Mouse (Mus musculus) cortical plate, adult 2 months (tissue): ENCODE measurements at regions not wholly inside any gene's neighbourhood (a gene's known extent, or its start where the extent isn't known, plus 50 kb on each side); places are given as distances from the start of the nearest gene placed in this dataset.

ENCODE experiments used
- CTCF ChIP-seq: fragments of 200-500 bp; IDR thresholded peaks from 2 replicates; pipeline ENCODE4 v1.5.1; 2011; ENCODE audit warnings: mild to moderate bottlenecking, control low read depth, low read length; ENCODE audit not compliant: insufficient read depth; ENCODE audit errors: extremely low read depth
- POLR2A ChIP-seq: fragments of 200-500 bp; IDR thresholded peaks from 2 replicates; pipeline ENCODE4 v1.6.1; 2011; ENCODE audit warnings: mild to moderate bottlenecking, low read length, control low read depth; ENCODE audit not compliant: insufficient read depth; ENCODE audit errors: extremely low read depth

DNA sequence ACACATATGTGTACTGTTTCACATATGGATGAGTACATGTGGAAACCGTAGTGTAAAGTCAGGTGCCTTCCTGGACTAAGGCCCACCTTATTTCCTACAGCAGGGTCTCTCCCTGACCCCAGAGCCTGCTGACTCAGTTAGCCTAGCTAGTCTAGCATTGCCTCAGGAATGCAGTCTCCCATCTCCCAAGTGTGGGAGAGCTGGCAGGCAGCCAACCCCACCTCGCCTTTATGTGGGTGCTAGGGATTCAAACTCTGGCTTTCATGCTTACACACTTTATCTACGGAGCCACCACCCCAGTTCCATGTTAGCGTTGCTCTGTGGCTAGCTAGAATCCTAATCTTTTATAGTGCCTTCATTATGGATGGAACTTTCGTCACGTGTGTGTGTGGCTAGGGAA is 293.3 kb upstream of the Gm765 start:
- TF ChIP-seq CTCF (no peak), POLR2A (no peak)
